Mouse (Mus musculus) liver, postnatal 0 days (tissue): ENCODE measurements around the gene Anks1b. TPM values are rescaled to one million over a fixed set of nuclear protein-coding genes. Genes with fewer than 3 reads are reported as not detected.

Experiments used
- ATAC-seq: fragments of 200-750 bp; cut with Nextera tagmentation; 2 replicates; pipeline ENCODE4 v1.8.0; 2017; ENCODE audit warnings: mild to moderate bottlenecking, moderate library complexity
- DNase-seq: peaks from one replicate; pipeline ENCODE4 v3.0.0-alpha.2; 2016
- H3K27ac ChIP-seq: fragments of 300-500 bp; sonication (generic); 2 replicates; pipeline ENCODE4 v1.5.1; 2014; ENCODE audit warnings: antibody characterized with exemption, moderate library complexity, mild to moderate bottlenecking, low read depth
- H3K27me3 ChIP-seq: fragments of 300-500 bp; sonication (generic); 2 replicates; pipeline ENCODE4 v1.6.1; 2014; ENCODE audit warnings: low read length, control low read depth, mixed read lengths; ENCODE audit not compliant: insufficient read depth
- H3K36me3 ChIP-seq: fragments of 300-500 bp; sonication (generic); replicated peaks from 2 replicates; pipeline ENCODE4 v1.6.1; 2014; ENCODE audit warnings: mild to moderate bottlenecking, control low read depth, low read length, moderate library complexity, mixed read lengths; ENCODE audit not compliant: insufficient read depth
- H3K4me1 ChIP-seq: fragments of 300-500 bp; sonication (generic); 2 replicates; pipeline ENCODE4 v1.6.1; 2014; ENCODE audit warnings: antibody characterized with exemption, mild to moderate bottlenecking, control low read depth; ENCODE audit not compliant: insufficient read depth
- H3K4me2 ChIP-seq: fragments of 300-500 bp; sonication (generic); 2 replicates; pipeline ENCODE4 v1.6.1; 2014; ENCODE audit warnings: low read depth, mild to moderate bottlenecking, low read length, moderate library complexity, mixed read lengths
- H3K4me3 ChIP-seq: fragments of 300-500 bp; sonication (generic); 2 replicates; pipeline ENCODE4 v1.5.1; 2014; ENCODE audit warnings: low read depth, low read length
- H3K9ac ChIP-seq: fragments of 300-500 bp; sonication (generic); replicated peaks from 2 replicates; pipeline ENCODE4 v1.6.1; 2014; ENCODE audit warnings: mild to moderate bottlenecking, moderate library complexity
- H3K9me3 ChIP-seq: fragments of 300-500 bp; sonication (generic); 2 replicates; pipeline ENCODE4 v1.6.1; 2016; ENCODE audit warnings: mild to moderate bottlenecking, control low read depth, low read length, mixed read lengths
- CTCF ChIP-seq: sonication (generic); IDR thresholded peaks from 2 replicates; pipeline ENCODE4 v1.5.1; 2016; ENCODE audit warnings: antibody characterized with exemption, low read depth
- EP300 ChIP-seq: IDR thresholded peaks from 2 replicates; pipeline ENCODE4 v1.6.1; 2016; ENCODE audit warnings: antibody characterized with exemption, low read depth, mild to moderate bottlenecking
- WGBS: fragments of 180-500 bp; shearing (Covaris S2); extraction: QIAGEN DNeasy Blood & Tissue Kit; methylation state at CpG from one replicate; pipeline ENCODE4 v1.1.7; 2014; ENCODE audit not compliant: insufficient replicate concordance; 5-methylcytosine and 5-hydroxymethylcytosine counted together
- polyA plus RNA-seq: library from polyadenylated mRNA; unstranded; fragments of >200 nt; fragmentation: Nextera tagmentation; extraction: Ambion mirVana; gene quantifications from 2 replicates; pipeline ENCODE4 v1.2.1, GENCODE M21; 2015

The Anks1b gene
- polyA plus RNA-seq, 1 experiment from 2014 or later, result not detected

- H3K9ac ChIP-seq, result no peak overlapping the region
- no peak for ATAC-seq
These were observed 1132.7 kb downstream of the Anks1b start for GRCm38 (mm10) chr10:91005858-91006538.

More at GRCm38 (mm10) chr10:91005858-91006538, 1132.7 kb downstream of the Anks1b start:
- Histone ChIP-seq H3K4me2 (no peak overlapping the region), H3K27me3 (no peaks in the 10 kb centered on the region), H3K4me3 (no peak overlapping the region), H3K4me1 (no peaks in the 10 kb centered on the region), H3K9me3 (no peaks in the 10 kb centered on the region), H3K36me3 (peaks cover 32% of the 10 kb centered on the region), H3K27ac (no peak overlapping the region)
- TF ChIP-seq CTCF (no peak), EP300 (no peak)
- no peak for DNase-seq
- 78% methylated on average over 12 of the region's 12 CpGs for WGBS

Other genes with a start within 250 kb of the Anks1b start
- gene Scyl2, start 187.2 kb upstream of the Anks1b start, polyA plus RNA-seq, result 3.5 and 4.8 TPM in 2 replicates
- gene Actr6, start 141.2 kb upstream of the Anks1b start, polyA plus RNA-seq, result 19.2 and 19.9 TPM in 2 replicates
- gene Uhrf1bp1l, start 128.5 kb upstream of the Anks1b start, polyA plus RNA-seq, result 13.2 and 14.7 TPM in 2 replicates